Mouse (Mus musculus) intestine, embryonic 14.5 days (tissue): ENCODE results near the gene Rfx8. TPM values are rescaled to one million over a fixed set of nuclear protein-coding genes. Genes with fewer than 3 reads are reported as not detected.
A peak's percentile ranks its signal among the peaks of the same experiment; 100 is the strongest.

ENCODE experiments used
- ATAC-seq: fragments of 200-750 bp; cut with Nextera tagmentation; replicated peaks from 2 replicates; pipeline ENCODE4 v1.8.0; 2017; ENCODE audit warnings: low read depth, moderate number of reproducible peaks, moderate TSS enrichment, moderate library complexity; ENCODE audit not compliant: low FRiP score, low TSS enrichment
- DNase-seq: peaks from one replicate; pipeline ENCODE4 v3.0.0-alpha.2; 2018; ENCODE audit warnings: low spot score
- H3K27ac ChIP-seq: fragments of 300-500 bp; sonication (generic); 2 replicates; pipeline ENCODE4 v1.5.1; 2014; ENCODE audit warnings: low read depth, mild to moderate bottlenecking, control low read depth
- H3K27me3 ChIP-seq: fragments of 300-500 bp; sonication (generic); replicated peaks from 2 replicates; pipeline ENCODE4 v1.6.1; 2014; ENCODE audit warnings: low read length, control low read depth; ENCODE audit not compliant: control insufficient read depth, insufficient read depth
- H3K36me3 ChIP-seq: fragments of 300-500 bp; sonication (generic); 2 replicates; pipeline ENCODE4 v1.6.1; 2014; ENCODE audit warnings: low read length, control low read depth; ENCODE audit not compliant: control insufficient read depth, insufficient read depth
- H3K4me1 ChIP-seq: fragments of 300-500 bp; sonication (generic); replicated peaks from 2 replicates; pipeline ENCODE4 v1.6.1; 2014; ENCODE audit warnings: low read length, control low read depth, mixed read lengths; ENCODE audit not compliant: control insufficient read depth, insufficient read depth
- H3K4me2 ChIP-seq: fragments of 300-500 bp; sonication (generic); 2 replicates; pipeline ENCODE4 v1.6.1; 2014; ENCODE audit warnings: low read length
- H3K4me3 ChIP-seq: fragments of 300-500 bp; sonication (generic); 2 replicates; pipeline ENCODE4 v1.5.1; 2014; ENCODE audit warnings: low read depth, low read length, control low read depth, mixed read lengths
- H3K9ac ChIP-seq: fragments of 300-500 bp; sonication (generic); 2 replicates; pipeline ENCODE4 v1.6.1; 2014; ENCODE audit warnings: mild to moderate bottlenecking, low read length
- H3K9me3 ChIP-seq: fragments of 300-500 bp; sonication (generic); 2 replicates; pipeline ENCODE4 v1.6.1; 2016; ENCODE audit warnings: low read length, control low read depth; ENCODE audit not compliant: control insufficient read depth
- WGBS: fragments of 180-500 bp; shearing (Covaris S2); extraction: QIAGEN DNeasy Blood & Tissue Kit; methylation state at CpG from one replicate; pipeline ENCODE4 v1.1.7; 2014; 5-methylcytosine and 5-hydroxymethylcytosine counted together
- polyA plus RNA-seq: library from polyadenylated mRNA; unstranded; fragments of >200 nt; fragmentation: Nextera tagmentation; extraction: Ambion mirVana; gene quantifications from 2 replicates; pipeline ENCODE4 v1.2.1, GENCODE M21; 2014

The Rfx8 gene
- polyA plus RNA-seq, 1 experiment from 2014 or later: not detected

DNA sequence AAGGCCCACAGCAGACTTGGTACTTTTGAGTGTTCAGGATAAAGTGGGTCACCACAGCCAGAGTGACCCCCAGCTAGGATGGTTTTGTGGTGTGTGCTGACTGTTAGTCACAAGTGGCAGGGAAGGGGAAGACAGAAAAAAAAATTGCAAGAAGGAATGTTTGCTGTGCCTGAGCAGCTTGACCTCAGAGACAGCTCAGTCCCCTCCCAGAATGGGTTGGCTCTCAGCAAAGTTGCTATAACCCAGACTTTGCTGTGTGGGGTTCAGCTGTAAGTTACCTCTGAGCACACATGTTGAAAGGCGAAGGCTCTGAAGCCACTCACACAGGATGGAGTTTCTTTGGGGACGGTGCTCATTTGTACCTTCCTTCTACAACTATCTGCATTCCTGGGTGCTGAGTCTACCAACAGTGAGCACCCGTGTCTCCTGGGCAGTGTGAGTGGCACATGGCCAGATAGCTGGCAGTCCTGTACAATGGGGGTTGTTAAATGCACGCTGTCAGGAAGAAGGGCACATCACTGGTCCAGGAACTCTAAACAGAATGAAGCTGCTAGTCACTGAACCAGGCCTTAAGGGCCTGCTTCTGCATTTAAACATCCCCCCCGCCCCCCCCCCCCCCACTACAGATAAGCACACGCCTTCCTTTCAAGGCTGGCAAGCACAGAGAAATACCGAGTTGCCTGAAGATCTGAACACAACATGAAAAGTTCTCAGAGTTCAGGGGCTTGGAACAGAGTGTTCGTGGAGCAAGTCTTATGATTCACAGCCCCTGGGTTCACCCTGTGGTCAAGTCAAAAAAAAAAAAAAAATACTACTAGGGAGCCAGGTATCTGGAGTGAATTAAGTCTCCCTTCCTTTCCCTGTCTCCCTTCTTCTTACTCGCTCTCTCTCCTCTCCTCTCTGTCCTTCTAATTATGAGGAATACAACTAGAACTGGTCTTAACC is 38.7 kb upstream of the Rfx8 start:
- Histone ChIP-seq H3K27ac (no peak overlapping the region), H3K9me3 (no peaks in the 10 kb centered on the region), H3K27me3 (no peaks in the 10 kb centered on the region), H3K36me3 (no peaks in the 10 kb centered on the region), H3K4me2 (no peak overlapping the region), H3K4me1 (peaks cover 30% of the 10 kb centered on the region), H3K4me3 (no peak overlapping the region), H3K9ac (no peak overlapping the region)
- 37% methylated on average over 9 of the region's 9 CpGs for WGBS
- ATAC-seq (no peak), DNase-seq (no peak)

- H3K27me3 ChIP-seq: no peaks in the 10 kb centered on the region
- no peaks in the 10 kb centered on the region for H3K36me3 ChIP-seq
- H3K9ac ChIP-seq: no peak overlapping the region
- H3K4me1 ChIP-seq: peaks cover 30% of the 10 kb centered on the region
- H3K4me3 ChIP-seq: no peak overlapping the region
- no peak for ATAC-seq
- H3K4me2 ChIP-seq: no peak overlapping the region
- DNase-seq: no peak
- H3K9me3 ChIP-seq: no peaks in the 10 kb centered on the region
- WGBS: 69% methylated on average over 9 of the region's 9 CpGs
- H3K27ac ChIP-seq: no peak overlapping the region
Observed at GRCm38 (mm10) chr1:39758244-39758643, 37.4 kb upstream of the Rfx8 start.

DNA sequence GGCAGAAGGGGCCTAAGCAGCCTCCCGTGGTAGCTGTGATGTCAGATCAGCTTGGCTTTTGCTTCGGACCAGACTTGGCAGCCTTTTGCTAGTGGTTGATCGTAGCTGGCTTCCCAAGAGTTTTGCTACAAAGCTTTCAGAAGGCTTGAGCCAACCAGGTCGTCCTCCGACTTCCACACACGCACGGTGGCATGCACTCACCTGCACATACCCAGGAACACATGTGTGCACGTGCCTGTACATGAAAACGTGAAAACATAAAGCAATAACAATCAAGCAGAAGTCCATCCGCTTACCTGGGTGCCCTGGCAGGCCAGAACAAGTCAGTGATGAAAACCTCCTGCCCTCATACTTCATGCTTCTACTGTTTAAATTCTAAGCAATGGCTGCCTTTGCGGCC is 36.2 kb upstream of the Rfx8 start:
- no peak overlapping the region for H3K9ac ChIP-seq
- H3K4me2 ChIP-seq: no peak overlapping the region
- no peak for ATAC-seq
- H3K36me3 ChIP-seq: no peaks in the 10 kb centered on the region
- H3K4me1 ChIP-seq: peaks cover 24% of the 10 kb centered on the region
- H3K27me3 ChIP-seq: no peaks in the 10 kb centered on the region
- 87% methylated on average over 11 of the region's 11 CpGs for WGBS
- no peak for DNase-seq
- no peaks in the 10 kb centered on the region for H3K9me3 ChIP-seq
- H3K27ac ChIP-seq: no peak overlapping the region
- no peak overlapping the region for H3K4me3 ChIP-seq

DNA sequence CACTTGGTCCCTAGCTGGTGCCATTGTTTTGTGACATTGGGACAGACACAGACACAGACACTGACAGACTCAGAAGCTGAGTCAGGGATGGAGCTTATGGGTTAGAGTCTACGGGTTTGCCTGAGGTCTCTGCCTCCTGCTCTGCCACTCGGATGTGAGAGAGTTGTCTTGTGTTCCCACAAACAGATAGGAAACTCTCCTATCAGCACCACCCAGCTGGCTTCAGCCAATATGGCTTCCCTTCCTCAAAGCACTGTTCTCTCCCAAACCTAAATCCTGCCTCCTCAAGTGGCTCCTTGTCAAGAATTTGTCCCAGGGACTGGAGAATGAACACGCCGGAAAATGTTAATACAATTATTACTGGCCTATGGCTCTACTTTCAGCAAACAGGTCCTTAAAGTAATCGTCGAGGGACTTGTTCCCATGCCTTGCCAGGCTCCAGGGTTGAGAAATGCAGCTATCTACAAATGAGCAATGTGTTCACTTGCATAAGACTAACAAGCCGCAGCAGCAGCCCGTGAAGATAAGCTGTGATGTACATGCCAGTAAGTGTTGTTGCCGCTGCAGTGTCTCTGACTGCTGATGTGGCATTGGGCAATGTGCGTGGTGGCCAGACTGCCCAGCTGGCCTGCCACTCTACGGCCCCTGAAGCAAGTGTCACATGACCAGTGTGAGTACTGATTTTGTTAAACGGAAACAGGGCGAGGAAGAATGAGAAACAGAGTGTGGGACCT is 33.6 kb upstream of the Rfx8 start:
- 73% methylated on average over 13 of the region's 13 CpGs for WGBS
- ATAC-seq: no peak

DNA sequence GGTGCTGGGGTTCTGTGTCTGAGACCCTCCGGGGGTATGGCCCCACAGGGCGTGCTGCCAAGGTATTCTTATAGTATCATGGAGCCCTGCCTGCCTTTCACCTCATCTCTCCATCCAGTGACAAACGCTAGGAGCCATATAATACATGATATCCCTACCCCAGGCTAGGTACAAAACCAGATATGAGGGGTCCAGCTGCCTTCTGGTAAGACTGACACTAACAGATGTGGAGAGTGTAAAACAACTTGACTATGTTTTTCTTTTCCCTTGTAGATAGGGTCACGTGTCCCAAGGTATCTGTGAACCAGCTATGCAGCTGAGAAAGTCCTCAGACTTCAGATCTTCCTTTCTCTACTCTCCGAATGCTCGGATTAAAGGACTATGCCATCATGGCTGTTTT is 30.7 kb upstream of the Rfx8 start:
- Histone ChIP-seq H3K27ac (no peak overlapping the region), H3K4me2 (no peak overlapping the region), H3K36me3 (no peaks in the 10 kb centered on the region), H3K4me1 (peaks cover 16% of the 10 kb centered on the region), H3K27me3 (no peaks in the 10 kb centered on the region), H3K9ac (no peak overlapping the region), H3K9me3 (no peaks in the 10 kb centered on the region), H3K4me3 (no peak overlapping the region)
- no peak for ATAC-seq
- WGBS: 81% methylated on average over 6 of the region's 6 CpGs
- no peak for DNase-seq

More for the DNA sequence above, 33.6 kb upstream of the Rfx8 start:
- Histone ChIP-seq H3K9me3 (no peaks in the 10 kb centered on the region), H3K27ac (no peak overlapping the region), H3K9ac (no peak overlapping the region), H3K4me2 (no peak overlapping the region), H3K36me3 (no peaks in the 10 kb centered on the region), H3K27me3 (no peaks in the 10 kb centered on the region), H3K4me3 (no peak overlapping the region), H3K4me1 (peaks cover 11% of the 10 kb centered on the region)
- DNase-seq: no peak

- H3K27me3 ChIP-seq: no peaks in the 10 kb centered on the region
- DNase-seq (no peak), ATAC-seq (peak; percentile 66; the same call in 1 of the 2 replicates)
- no peaks in the 10 kb centered on the region for H3K9me3 ChIP-seq
- H3K27ac ChIP-seq: peak overlapping the region; percentile 73
- H3K4me1 ChIP-seq: peaks cover 16% of the 10 kb centered on the region
- no peaks in the 10 kb centered on the region for H3K36me3 ChIP-seq
- H3K4me3 ChIP-seq: no peak overlapping the region
- no peak overlapping the region for H3K9ac ChIP-seq
- 10% methylated on average over 3 of the region's 3 CpGs for WGBS
- no peak overlapping the region for H3K4me2 ChIP-seq
Observed at GRCm38 (mm10) chr1:39749664-39750063, 28.9 kb upstream of the Rfx8 start.

GRCm38 (mm10) chr1:39749214-39749613 is 28.4 kb upstream of the Rfx8 start:
- H3K9me3 ChIP-seq: no peaks in the 10 kb centered on the region
- no peak overlapping the region for H3K4me3 ChIP-seq
- DNase-seq (no peak), ATAC-seq (peak; percentile 74)
- 4% methylated on average over 1 of the region's 1 CpGs for WGBS
- peak overlapping the region; percentile 73 for H3K27ac ChIP-seq
- no peak overlapping the region for H3K9ac ChIP-seq
- H3K27me3 ChIP-seq: no peaks in the 10 kb centered on the region
- H3K4me1 ChIP-seq: peaks cover 16% of the 10 kb centered on the region
- no peaks in the 10 kb centered on the region for H3K36me3 ChIP-seq
- H3K4me2 ChIP-seq: no peak overlapping the region

DNA sequence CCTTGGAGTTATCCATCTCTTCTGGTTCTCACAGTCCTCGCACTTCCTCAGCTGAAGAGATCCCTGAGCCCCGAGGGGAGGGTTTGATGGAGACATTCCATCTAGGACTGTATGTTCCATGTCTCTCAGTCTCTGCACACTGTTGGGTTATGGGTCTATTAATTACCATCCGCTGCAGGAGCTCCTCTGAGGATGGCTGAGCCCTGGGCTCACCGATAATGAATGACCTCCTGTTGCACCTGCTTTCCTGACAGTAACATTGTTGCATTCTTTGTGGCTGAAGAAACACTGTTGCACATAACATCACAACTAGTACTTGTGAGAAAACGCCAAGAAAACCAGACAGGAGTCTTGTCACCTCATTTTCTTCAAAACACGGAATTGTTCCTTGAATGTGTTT is 27.9 kb upstream of the Rfx8 start:
- no peak overlapping the region for H3K9ac ChIP-seq
- H3K9me3 ChIP-seq: no peaks in the 10 kb centered on the region
- 56% methylated on average over 6 of the region's 6 CpGs for WGBS
- H3K4me1 ChIP-seq: peaks cover 16% of the 10 kb centered on the region
- DNase-seq (no peak), ATAC-seq (peak; percentile 42; the same call in 1 of the 2 replicates)
- no peak overlapping the region for H3K4me2 ChIP-seq
- H3K27ac ChIP-seq: peak overlapping the region; percentile 73; the same call in 1 of the 2 replicates
- H3K27me3 ChIP-seq: no peaks in the 10 kb centered on the region
- H3K4me3 ChIP-seq: no peak overlapping the region
- H3K36me3 ChIP-seq: no peaks in the 10 kb centered on the region
